Mouse (Mus musculus): Measurements from ENCODE around the gene Tyw1. TPM values are rescaled to one million over a fixed set of nuclear protein-coding genes. Genes with fewer than 3 reads are reported as not detected.

The Tyw1 gene
- polyA plus RNA-seq, 1 experiment from 2014 or later = 27.1 TPM

GRCm38 (mm10) chr5:130368236-130368635 lies 112.8 kb downstream of the Tyw1 start:
- no peak overlapping the region for H3K4me2 ChIP-seq (replicated peaks)
- H3K9me3 ChIP-seq (replicated peaks) = no peaks in the 10 kb centered on the region
- ATAC-seq (ENCODE audit: low FRiP score) = no peak
- WGBS = 78% methylated on average over 6 of the region's 6 CpGs
- no peak overlapping the region for H3K4me3 ChIP-seq
- no peak overlapping the region for H3K9ac ChIP-seq
- H3K27me3 ChIP-seq = no peaks in the 10 kb centered on the region; the same call in 1 of the 2 replicates
- no peaks in the 10 kb centered on the region for H3K4me1 ChIP-seq
- H3K27ac ChIP-seq = no peak overlapping the region
- H3K36me3 ChIP-seq = no peaks in the 10 kb centered on the region

- 76% methylated on average over 11 of the region's 11 CpGs for WGBS
- ATAC-seq (ENCODE audit: low FRiP score) = no peak
- H3K27me3 ChIP-seq = no peaks in the 10 kb centered on the region; the same call in 1 of the 2 replicates
Measured at GRCm38 (mm10) chr5:130369237-130369636, 113.8 kb downstream of the Tyw1 start, which contains the start of gene Caln1. Gene Caln1, plus strand, starts transcription at chr5:130369455.

GRCm38 (mm10) chr5:130375411-130375810 lies 120.0 kb downstream of the Tyw1 start:
- WGBS = 85% methylated on average over 3 of the region's 3 CpGs
- H3K4me3 ChIP-seq = no peak overlapping the region
- H3K27me3 ChIP-seq = no peaks in the 10 kb centered on the region
- no peaks in the 10 kb centered on the region for H3K9me3 ChIP-seq (replicated peaks)
- H3K36me3 ChIP-seq = no peaks in the 10 kb centered on the region
- no peaks in the 10 kb centered on the region for H3K4me1 ChIP-seq
- H3K27ac ChIP-seq = no peak overlapping the region
- ATAC-seq (ENCODE audit: low FRiP score) = no peak
- H3K4me2 ChIP-seq (replicated peaks) = no peak overlapping the region
- no peak overlapping the region for H3K9ac ChIP-seq

More at GRCm38 (mm10) chr5:130369237-130369636, 113.8 kb downstream of the Tyw1 start, which contains the start of gene Caln1:
- Histone ChIP-seq H3K36me3 (no peaks in the 10 kb centered on the region), H3K9ac (no peak within 1 kb of the TSS), H3K9me3 (replicated peaks) (no peaks in the 10 kb centered on the region), H3K4me2 (replicated peaks) (no peak within 1 kb of the TSS), H3K4me1 (no peaks in the 10 kb centered on the region), H3K27ac (no peak within 1 kb of the TSS), H3K4me3 (no peak within 1 kb of the TSS)

- Histone ChIP-seq H3K4me2 (replicated peaks) (peak within 1 kb of the TSS; percentile 46), H3K27ac (no peak within 1 kb of the TSS), H3K36me3 (no peaks in the 10 kb centered on the region), H3K27me3 (0 out of 2 replicates have a peak, but pooled peaks cover 8% of the 10 kb centered on the region), H3K4me1 (peaks cover 13% of the 10 kb centered on the region), H3K9me3 (replicated peaks) (no peaks in the 10 kb centered on the region), H3K4me3 (peak within 1 kb of the TSS; percentile 20), H3K9ac (peak within 1 kb of the TSS; percentile 49)
- 17% methylated on average over 13 of the region's 13 CpGs for WGBS
- no peak for ATAC-seq (ENCODE audit: low FRiP score)
Measured at GRCm38 (mm10) chr5:130384222-130384912, 128.9 kb downstream of the Tyw1 start, which contains the start of gene A330070K13Rik. Gene A330070K13Rik, minus strand, starts transcription at chr5:130384631.

GRCm38 (mm10) chr5:130386418-130386817 lies 131.0 kb downstream of the Tyw1 start:
- Histone ChIP-seq H3K4me3 (no peak overlapping the region), H3K4me1 (peaks cover 13% of the 10 kb centered on the region), H3K9ac (no peak overlapping the region), H3K27ac (no peak overlapping the region), H3K27me3 (0 out of 2 replicates have a peak, but pooled peaks cover 5% of the 10 kb centered on the region), H3K36me3 (no peaks in the 10 kb centered on the region), H3K9me3 (replicated peaks) (0 out of 2 replicates have a peak, but pooled peaks cover 4% of the 10 kb centered on the region), H3K4me2 (replicated peaks) (no peak overlapping the region)
- 44% methylated on average over 7 of the region's 7 CpGs for WGBS
- ATAC-seq (ENCODE audit: low FRiP score) = no peak

Other genes with a start within 250 kb of the Tyw1 start
- 23.5 and 34.7 TPM in 2 replicates for gene Asl, start 226.4 kb upstream of the Tyw1 start, polyA plus RNA-seq (2016; fragmentation: Nextera tagmentation; extraction: Ambion mirVana)
- gene Crcp, start 226.3 kb upstream of the Tyw1 start, polyA plus RNA-seq (2016; fragmentation: Nextera tagmentation; extraction: Ambion mirVana) = 53.3 and 56.0 TPM in 2 replicates
- gene Tpst1, start 182.3 kb upstream of the Tyw1 start, polyA plus RNA-seq (2016; fragmentation: Nextera tagmentation; extraction: Ambion mirVana) = 57.0 and 62.9 TPM in 2 replicates
- 8.7 and 10.1 TPM in 2 replicates for gene Kctd7, start 110.8 kb upstream of the Tyw1 start, polyA plus RNA-seq (2016; fragmentation: Nextera tagmentation; extraction: Ambion mirVana)
- 33.3 and 38.2 TPM in 2 replicates for gene Rabgef1, start 83.8 kb upstream of the Tyw1 start, polyA plus RNA-seq (2016; fragmentation: Nextera tagmentation; extraction: Ambion mirVana)
- 31.0 and 31.1 TPM in 2 replicates for gene Tmem248, start 38.5 kb upstream of the Tyw1 start, polyA plus RNA-seq (2016; fragmentation: Nextera tagmentation; extraction: Ambion mirVana)
- 69.5 and 72.6 TPM in 2 replicates for gene Sbds, start 89 bp upstream of the Tyw1 start, polyA plus RNA-seq (2016; fragmentation: Nextera tagmentation; extraction: Ambion mirVana)
- gene Caln1, start 113.8 kb downstream of the Tyw1 start, polyA plus RNA-seq (2016; fragmentation: Nextera tagmentation; extraction: Ambion mirVana) = 2.9 and 3.0 TPM in 2 replicates
- gene A330070K13Rik, start 129.0 kb downstream of the Tyw1 start, polyA plus RNA-seq (2016; fragmentation: Nextera tagmentation; extraction: Ambion mirVana) = not detected in 2 replicates